Mouse (Mus musculus) liver, adult 2 months (tissue): ENCODE results near the gene Radil. TPM values are rescaled to one million over a fixed set of nuclear protein-coding genes. Genes with fewer than 3 reads are reported as not detected.

Experiments
- DNase-seq: peaks from one replicate; pipeline ENCODE4 v3.0.0-alpha.2; 2011; ENCODE audit warnings: low read depth, low spot score; ENCODE audit errors: extremely low read depth
- H3K27ac ChIP-seq: fragments of 200-500 bp; replicated peaks from 2 replicates; pipeline ENCODE4 v1.5.1; 2012; ENCODE audit warnings: low read depth, mild to moderate bottlenecking, control low read depth, inconsistent platforms, low read length; ENCODE audit not compliant: insufficient read depth
- H3K27me3 ChIP-seq: fragments of 200-500 bp; 2 replicates; pipeline ENCODE4 v1.6.1; 2012; ENCODE audit warnings: mild to moderate bottlenecking, moderate library complexity, low read length, inconsistent platforms; ENCODE audit not compliant: control insufficient read depth, insufficient read depth
- H3K36me3 ChIP-seq: fragments of 200-500 bp; 2 replicates; pipeline ENCODE4 v1.6.1; 2012; ENCODE audit warnings: low read length, inconsistent platforms; ENCODE audit not compliant: control insufficient read depth, insufficient read depth
- H3K4me1 ChIP-seq: fragments of 200-500 bp; 2 replicates; pipeline ENCODE4 v1.6.1; 2011; ENCODE audit warnings: low read length; ENCODE audit not compliant: control insufficient read depth, insufficient read depth
- H3K4me3 ChIP-seq: fragments of 200-500 bp; 2 replicates; pipeline ENCODE4 v1.5.1; 2011; ENCODE audit warnings: low read depth, mild to moderate bottlenecking, control low read depth, low read length, moderate library complexity; ENCODE audit not compliant: insufficient read depth
- H3K79me2 ChIP-seq: fragments of 200-500 bp; 2 replicates; pipeline ENCODE4 v1.6.1; 2012; ENCODE audit warnings: inconsistent platforms, mild to moderate bottlenecking, low read length, moderate library complexity; ENCODE audit not compliant: control insufficient read depth, insufficient read depth
- H3K9ac ChIP-seq: fragments of 200-500 bp; 2 replicates; pipeline ENCODE4 v1.6.1; 2012; ENCODE audit warnings: low read depth, mild to moderate bottlenecking, control low read depth, inconsistent platforms, low read length
- CTCF ChIP-seq: fragments of 200-500 bp; IDR thresholded peaks from 2 replicates; pipeline ENCODE4 v1.5.1; 2011; ENCODE audit warnings: low read depth, low read length, control low read depth
- POLR2A ChIP-seq: fragments of 200-500 bp; IDR thresholded peaks from 2 replicates; pipeline ENCODE4 v1.6.1; 2011; ENCODE audit warnings: low read length, control low read depth; ENCODE audit not compliant: insufficient read depth; ENCODE audit errors: extremely low read depth
- WGBS: fragments of 180-500 bp; shearing (Covaris S2); methylation state at CpG from one replicate; pipeline ENCODE4 v1.1.7; 2018; 5-methylcytosine and 5-hydroxymethylcytosine counted together
- polyA plus RNA-seq: library from polyadenylated mRNA; depleted of rRNA; stranded (reverse); fragments of >200 nt; gene quantifications from 2 replicates; pipeline ENCODE4 v1.2.3, GENCODE M21; 2012
- total RNA-seq: library from RNA; depleted of rRNA; stranded (reverse); fragments of >200 nt; gene quantifications from 2 replicates; pipeline ENCODE4 v1.2.3, GENCODE M21; 2014

Radil gene
- total and polyA plus RNA-seq, 2 experiments = not detected

GRCm38 (mm10) chr5:142462641-142462948, 88.3 kb downstream of the Radil start:
- peaks cover 10% of the 10 kb centered on the region for H3K4me1 ChIP-seq
- H3K27me3 ChIP-seq = no peaks in the 10 kb centered on the region
- no peak overlapping the region for H3K4me3 ChIP-seq
- no peak for DNase-seq
- WGBS = 91% methylated on average over 2 of the region's 2 CpGs
- no peak for TF ChIP-seq CTCF
- TF ChIP-seq POLR2A = no peak
- H3K9ac ChIP-seq = no peak overlapping the region
- H3K79me2 ChIP-seq = no peaks in the 10 kb centered on the region
- H3K27ac ChIP-seq = no peak overlapping the region
- peaks cover 2% of the 10 kb centered on the region; the same call in 1 of the 2 replicates for H3K36me3 ChIP-seq

GRCm38 (mm10) chr5:142461942-142462640, 88.8 kb downstream of the Radil start:
- 96% methylated on average over 7 of the region's 7 CpGs for WGBS
- TF ChIP-seq POLR2A (no peak), CTCF (no peak)
- no peak for DNase-seq
- Histone ChIP-seq H3K9ac (no peak overlapping the region), H3K4me1 (peaks cover 10% of the 10 kb centered on the region), H3K79me2 (no peaks in the 10 kb centered on the region), H3K36me3 (peaks cover 4% of the 10 kb centered on the region), H3K4me3 (no peak overlapping the region), H3K27ac (no peak overlapping the region), H3K27me3 (no peaks in the 10 kb centered on the region)

- TF ChIP-seq CTCF = no peak
- TF ChIP-seq POLR2A = no peak
- 91% methylated on average over 5 of the region's 5 CpGs for WGBS
- Histone ChIP-seq H3K4me1 (peaks cover 8% of the 10 kb centered on the region), H3K9ac (no peak overlapping the region), H3K4me3 (no peak overlapping the region), H3K27ac (no peak overlapping the region), H3K79me2 (no peaks in the 10 kb centered on the region), H3K27me3 (no peaks in the 10 kb centered on the region), H3K36me3 (peaks cover 12% of the 10 kb centered on the region)
- no peak for DNase-seq
These were observed 91.1 kb downstream of the Radil start for GRCm38 (mm10) chr5:142459834-142460233.

GRCm38 (mm10) chr5:142458791-142459557, 91.9 kb downstream of the Radil start:
- H3K9ac ChIP-seq = no peak overlapping the region
- H3K27ac ChIP-seq = no peak overlapping the region
- DNase-seq = peak; percentile 31
- TF ChIP-seq POLR2A (no peak), CTCF (no peak)
- 89% methylated on average over 17 of the region's 17 CpGs for WGBS
- H3K4me1 ChIP-seq = peaks cover 6% of the 10 kb centered on the region; the same call in 1 of the 2 replicates
- no peak overlapping the region for H3K4me3 ChIP-seq
- H3K79me2 ChIP-seq = no peaks in the 10 kb centered on the region
- peaks cover 15% of the 10 kb centered on the region for H3K36me3 ChIP-seq
- no peaks in the 10 kb centered on the region for H3K27me3 ChIP-seq

GRCm38 (mm10) chr5:142457345-142457744, 93.6 kb downstream of the Radil start:
- no peak overlapping the region for H3K27ac ChIP-seq
- no peaks in the 10 kb centered on the region for H3K4me1 ChIP-seq
- H3K27me3 ChIP-seq = no peaks in the 10 kb centered on the region
- no peaks in the 10 kb centered on the region for H3K79me2 ChIP-seq
- no peak for TF ChIP-seq POLR2A
- TF ChIP-seq CTCF = no peak
- no peak overlapping the region for H3K4me3 ChIP-seq
- no peak for DNase-seq
- peaks cover 17% of the 10 kb centered on the region for H3K36me3 ChIP-seq
- WGBS = 77% methylated on average over 10 of the region's 10 CpGs
- H3K9ac ChIP-seq = no peak overlapping the region

- Histone ChIP-seq H3K9ac (no peak overlapping the region), H3K79me2 (no peaks in the 10 kb centered on the region), H3K4me3 (no peak overlapping the region), H3K27ac (no peak overlapping the region), H3K27me3 (no peaks in the 10 kb centered on the region), H3K4me1 (no peaks in the 10 kb centered on the region), H3K36me3 (peaks cover 17% of the 10 kb centered on the region)
- TF ChIP-seq CTCF = no peak
- TF ChIP-seq POLR2A = no peak
- 83% methylated on average over 15 of the region's 15 CpGs for WGBS
- no peak for DNase-seq
These were observed 94.6 kb downstream of the Radil start for GRCm38 (mm10) chr5:142456318-142456717.
